Mouse (Mus musculus) hindbrain, embryonic 10.5 days (tissue): Measurements from ENCODE around the gene Dapp1. TPM values are rescaled to one million over a fixed set of nuclear protein-coding genes. Genes with fewer than 3 reads are reported as not detected.
"Not testable (repeated sequence)": the region's sequence is repeated elsewhere in the genome, so short reads cannot be mapped to it uniquely, and the experiment has no call there.

Experiments
- DNase-seq: peaks from one replicate; pipeline ENCODE4 v3.0.0-alpha.2; 2017; ENCODE audit warnings: low spot score
- H3K27ac ChIP-seq: fragments of 300-500 bp; sonication (generic); 2 replicates; pipeline ENCODE4 v1.5.1; 2016; ENCODE audit warnings: mild to moderate bottlenecking, moderate library complexity
- H3K27me3 ChIP-seq: fragments of 300-500 bp; sonication (generic); 2 replicates; pipeline ENCODE4 v1.6.1; 2016; ENCODE audit warnings: mild to moderate bottlenecking; ENCODE audit not compliant: poor library complexity, insufficient read depth, severe bottlenecking
- H3K36me3 ChIP-seq: fragments of 300-500 bp; sonication (generic); 2 replicates; pipeline ENCODE4 v1.6.1; 2016; ENCODE audit warnings: mild to moderate bottlenecking, moderate library complexity
- H3K4me1 ChIP-seq: fragments of 300-500 bp; sonication (generic); replicated peaks from 2 replicates; pipeline ENCODE4 v1.6.1; 2016; ENCODE audit warnings: mild to moderate bottlenecking
- H3K4me3 ChIP-seq: fragments of 300-500 bp; sonication (generic); 2 replicates; pipeline ENCODE4 v1.5.1; 2016; ENCODE audit warnings: mild to moderate bottlenecking, moderate library complexity
- H3K9me3 ChIP-seq: fragments of 300-500 bp; sonication (generic); 2 replicates; pipeline ENCODE4 v1.6.1; 2016; ENCODE audit warnings: mild to moderate bottlenecking, moderate library complexity
- WGBS: fragments of 180-500 bp; shearing (Covaris S2); methylation state at CpG from one replicate; pipeline ENCODE4 v1.1.7; 2016; 5-methylcytosine and 5-hydroxymethylcytosine counted together
- polyA plus RNA-seq: library from polyadenylated mRNA; unstranded; fragments of >200 nt; fragmentation: Nextera tagmentation; extraction: Ambion mirVana; gene quantifications from 2 replicates; pipeline ENCODE4 v1.2.1, GENCODE M21; 2016

Gene Dapp1
- polyA plus RNA-seq, 1 experiment from 2014 or later = 2.4 TPM

DNA sequence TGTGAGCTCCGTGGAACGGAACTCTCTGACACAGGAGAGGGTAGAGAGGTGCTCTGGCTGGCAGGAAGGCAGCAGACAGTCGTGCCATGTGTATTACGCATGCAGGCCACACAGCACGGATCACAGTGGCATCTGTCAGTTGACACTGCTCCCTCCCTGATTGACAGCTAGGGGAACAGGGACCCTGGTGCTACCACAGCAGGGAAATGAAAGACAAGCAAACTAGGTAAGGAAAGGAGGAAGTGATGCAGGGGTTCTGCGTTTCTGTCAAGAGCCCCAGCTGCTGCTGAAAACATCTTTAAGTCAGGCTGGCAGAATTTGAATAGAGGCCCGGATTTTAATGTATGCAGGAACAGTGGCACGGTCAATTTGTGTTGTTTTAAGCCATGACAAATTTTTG lies 17.8 kb downstream of the Dapp1 start:
- no peaks in the 10 kb centered on the region for H3K36me3 ChIP-seq
- H3K9me3 ChIP-seq = no peaks in the 10 kb centered on the region
- 70% methylated on average over 8 of the region's 8 CpGs for WGBS
- H3K4me1 ChIP-seq = peaks cover 3% of the 10 kb centered on the region; the same call in 1 of the 2 replicates
- no peak overlapping the region for H3K27ac ChIP-seq
- H3K4me3 ChIP-seq = no peak overlapping the region
- DNase-seq = no peak
- H3K27me3 ChIP-seq = no peaks in the 10 kb centered on the region

- DNase-seq = no peak
- Histone ChIP-seq H3K27ac (no peak overlapping the region), H3K4me1 (peaks cover 3% of the 10 kb centered on the region; the same call in 1 of the 2 replicates), H3K9me3 (no peaks in the 10 kb centered on the region), H3K36me3 (no peaks in the 10 kb centered on the region), H3K4me3 (no peak overlapping the region), H3K27me3 (no peaks in the 10 kb centered on the region)
- WGBS = 69% methylated on average over 8 of the region's 8 CpGs
Observed at GRCm38 (mm10) chr3:137961736-137962385, 19.5 kb downstream of the Dapp1 start.

DNA sequence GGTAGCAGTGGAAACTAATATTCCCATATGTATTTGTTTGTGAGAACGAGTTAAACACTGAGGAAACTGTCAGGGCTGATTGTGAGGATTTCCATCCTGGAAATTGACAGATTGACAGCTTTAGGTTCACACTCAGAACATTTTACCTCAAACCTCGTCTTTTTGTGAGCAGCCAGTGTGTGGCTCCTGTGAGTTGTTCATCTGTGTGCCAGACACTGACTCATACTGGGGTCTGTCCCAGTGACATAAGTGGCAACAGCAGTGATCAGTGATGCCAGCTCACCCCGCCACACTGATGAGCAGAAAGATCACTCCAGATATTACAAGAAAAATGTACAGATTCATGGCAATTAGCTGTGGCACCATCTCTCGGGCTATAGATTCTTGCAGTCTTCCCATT lies 21.9 kb downstream of the Dapp1 start:
- WGBS = 78% methylated on average over 4 of the region's 4 CpGs
- no peaks in the 10 kb centered on the region for H3K36me3 ChIP-seq
- no peaks in the 10 kb centered on the region for H3K27me3 ChIP-seq
- H3K4me1 ChIP-seq = peaks cover 8% of the 10 kb centered on the region; the same call in 1 of the 2 replicates
- H3K27ac ChIP-seq = no peak overlapping the region
- H3K9me3 ChIP-seq = no peaks in the 10 kb centered on the region
- H3K4me3 ChIP-seq = no peak overlapping the region
- no peak for DNase-seq

- 89% methylated on average over 4 of the region's 4 CpGs for WGBS
Observed at GRCm38 (mm10) chr3:137958352-137958751, 23.0 kb downstream of the Dapp1 start.

DNA sequence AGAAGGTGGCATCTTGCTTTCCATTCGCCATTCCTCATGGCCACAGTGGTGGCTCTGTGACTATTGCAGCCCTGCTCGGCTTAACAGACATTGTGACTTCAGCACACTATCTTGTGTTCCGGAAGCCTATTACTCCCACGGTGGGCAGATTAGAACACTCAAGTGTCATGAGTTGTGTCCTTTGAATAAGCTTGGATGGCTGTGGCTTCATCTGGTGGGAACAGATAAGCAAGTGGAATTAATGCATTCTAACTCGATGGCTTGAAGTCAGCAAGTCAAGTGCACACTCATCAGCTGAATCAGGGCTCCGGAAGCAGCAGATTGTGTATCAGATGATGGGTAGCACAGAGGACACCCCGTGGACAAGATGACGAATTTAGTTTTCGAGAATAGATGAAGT lies 23.5 kb downstream of the Dapp1 start:
- WGBS = 90% methylated on average over 9 of the region's 9 CpGs
- Histone ChIP-seq H3K36me3 (no peaks in the 10 kb centered on the region), H3K27ac (no peak overlapping the region), H3K9me3 (no peaks in the 10 kb centered on the region), H3K27me3 (no peaks in the 10 kb centered on the region), H3K4me3 (no peak overlapping the region), H3K4me1 (peaks cover 13% of the 10 kb centered on the region)
- DNase-seq = no peak

More at GRCm38 (mm10) chr3:137958352-137958751, 23.0 kb downstream of the Dapp1 start:
- H3K9me3 ChIP-seq = no peaks in the 10 kb centered on the region
- DNase-seq = no peak
- H3K4me3 ChIP-seq = no peak overlapping the region
- no peaks in the 10 kb centered on the region for H3K27me3 ChIP-seq
- H3K36me3 ChIP-seq = no peaks in the 10 kb centered on the region
- no peak overlapping the region for H3K27ac ChIP-seq
- peaks cover 8% of the 10 kb centered on the region for H3K4me1 ChIP-seq

GRCm38 (mm10) chr3:137955560-137956081 lies 25.7 kb downstream of the Dapp1 start:
- DNase-seq = no peak
- H3K4me1 ChIP-seq = peaks cover 25% of the 10 kb centered on the region
- no peaks in the 10 kb centered on the region for H3K9me3 ChIP-seq
- H3K36me3 ChIP-seq = no peaks in the 10 kb centered on the region
- peak overlapping the region; percentile 29 for H3K4me3 ChIP-seq
- no peak overlapping the region for H3K27ac ChIP-seq
- no peaks in the 10 kb centered on the region for H3K27me3 ChIP-seq
- 30% methylated on average over 16 of the region's 16 CpGs for WGBS

GRCm38 (mm10) chr3:137954256-137954916 lies 27.0 kb downstream of the Dapp1 start:
- 66% methylated on average over 23 of the region's 23 CpGs for WGBS
- Histone ChIP-seq H3K27ac (no peak overlapping the region), H3K9me3 (no peaks in the 10 kb centered on the region), H3K4me1 (peaks cover 25% of the 10 kb centered on the region), H3K27me3 (no peaks in the 10 kb centered on the region), H3K4me3 (no peak overlapping the region), H3K36me3 (no peaks in the 10 kb centered on the region)
- no peak for DNase-seq

DNA sequence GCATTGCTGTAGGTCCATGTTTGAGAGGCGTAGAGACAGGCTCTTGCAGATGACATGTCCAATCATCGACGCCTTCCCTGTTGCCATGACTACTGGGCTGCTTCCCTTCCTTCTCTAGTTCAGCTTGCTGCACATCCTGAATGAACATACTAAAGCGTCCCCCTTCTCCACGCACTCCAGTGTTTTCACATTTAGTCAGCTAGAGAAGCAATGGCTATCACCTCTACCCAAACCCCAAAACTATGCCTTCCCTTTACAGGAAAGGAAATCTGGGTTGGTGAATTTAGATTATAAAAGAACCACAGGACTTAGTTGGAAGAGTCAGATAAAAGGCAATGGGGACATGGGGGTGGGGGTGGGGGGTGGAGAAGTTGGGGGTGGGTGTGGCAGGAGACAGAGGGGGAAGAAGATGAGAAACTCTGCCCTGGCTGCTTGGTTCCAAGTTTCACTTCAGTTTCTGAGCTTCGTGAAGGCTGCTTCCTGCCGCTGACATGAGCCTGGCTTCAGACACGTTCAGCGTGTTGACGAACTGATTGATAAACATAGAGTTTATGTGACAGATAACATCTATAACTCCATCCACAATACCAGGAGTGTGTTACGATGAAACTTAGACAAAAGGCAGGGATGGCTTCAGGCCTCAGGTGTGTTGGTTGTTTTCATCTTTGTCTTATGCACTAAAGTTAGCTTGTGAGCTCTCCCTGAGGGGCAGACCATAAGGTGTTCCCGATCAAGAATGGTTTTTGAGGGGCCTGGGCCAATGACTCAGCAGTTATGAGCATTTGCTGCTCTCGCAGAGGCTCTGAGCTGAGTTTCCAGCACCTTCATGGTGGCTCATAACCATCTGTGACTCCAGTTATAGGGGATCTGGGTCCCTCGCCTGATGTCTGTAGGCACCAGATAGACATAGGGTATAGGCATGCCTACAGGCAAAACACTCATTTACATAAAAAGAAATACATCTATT lies 28.1 kb downstream of the Dapp1 start:
- peak; percentile 53 for DNase-seq
- Histone ChIP-seq H3K4me1 (peaks cover 25% of the 10 kb centered on the region), H3K36me3 (no peaks in the 10 kb centered on the region), H3K27me3 (no peaks in the 10 kb centered on the region), H3K9me3 (no peaks in the 10 kb centered on the region), H3K4me3 (no peak overlapping the region), H3K27ac (peak overlapping the region; percentile 40; the same call in 1 of the 2 replicates)
- WGBS = 75% methylated on average over 14 of the region's 14 CpGs

DNA sequence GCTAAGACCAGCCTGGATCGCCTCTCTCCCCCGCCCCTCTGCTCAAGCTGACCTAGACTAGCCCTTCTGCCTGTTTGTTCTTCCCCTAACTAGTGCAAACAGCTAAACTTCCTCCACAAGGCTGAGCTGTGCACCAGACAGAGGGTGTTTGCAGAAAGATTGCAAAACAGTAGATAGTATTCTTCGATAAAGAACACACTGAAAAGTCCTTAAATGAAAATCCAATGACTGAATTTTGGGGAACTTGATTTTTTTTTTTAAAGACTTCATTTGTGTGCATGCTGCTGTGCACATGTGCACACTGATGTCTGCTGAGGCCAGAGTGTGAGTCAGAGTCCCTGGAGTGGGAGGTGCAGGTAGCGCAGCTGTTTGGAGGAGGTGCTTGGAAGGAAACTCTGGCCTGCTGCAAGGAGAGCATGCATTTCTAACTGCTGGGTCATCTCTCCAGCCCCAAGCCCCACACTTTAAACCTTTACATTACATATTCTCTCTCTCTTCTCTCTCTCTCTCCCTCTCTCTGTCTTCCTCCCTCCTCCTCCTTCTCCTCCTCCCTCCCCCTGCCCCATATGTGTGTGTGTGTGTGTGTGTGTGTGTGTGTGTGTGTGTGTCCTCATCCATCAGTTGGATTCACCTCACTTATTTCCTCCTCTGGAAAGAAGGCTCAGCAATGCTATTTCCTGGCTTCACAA lies 29.0 kb downstream of the Dapp1 start:
- Histone ChIP-seq H3K9me3 (no peaks in the 10 kb centered on the region), H3K4me1 (peaks cover 25% of the 10 kb centered on the region), H3K27me3 (no peaks in the 10 kb centered on the region), H3K36me3 (no peaks in the 10 kb centered on the region), H3K4me3 (no peak overlapping the region), H3K27ac (peak overlapping the region; percentile 40; the same call in 1 of the 2 replicates)
- WGBS = 76% methylated on average over 4 of the region's 4 CpGs
- no peak for DNase-seq

DNA sequence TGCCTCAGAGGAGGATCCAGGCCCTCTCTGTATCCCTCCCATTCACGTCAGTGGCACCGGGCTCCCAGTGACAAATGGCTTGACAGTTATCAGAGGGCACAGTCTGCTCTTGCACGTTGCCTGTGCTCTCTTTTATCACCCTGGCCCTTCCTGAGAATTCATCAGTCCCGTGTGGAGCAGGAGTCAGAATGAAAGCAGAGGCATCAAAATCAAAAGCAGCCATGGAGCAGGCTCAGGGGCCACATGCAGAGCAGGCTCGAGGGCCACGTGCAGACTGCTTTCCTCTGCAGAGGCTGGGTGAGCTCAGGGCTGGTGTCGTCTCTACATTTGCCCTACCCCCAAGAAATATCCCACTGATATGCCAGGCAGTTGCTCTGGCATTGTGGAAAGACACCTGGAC lies 29.5 kb downstream of the Dapp1 start:
- H3K36me3 ChIP-seq = no peaks in the 10 kb centered on the region
- H3K4me1 ChIP-seq = peaks cover 25% of the 10 kb centered on the region
- no peak overlapping the region for H3K4me3 ChIP-seq
- WGBS = 44% methylated on average over 7 of the region's 7 CpGs
- no peaks in the 10 kb centered on the region for H3K9me3 ChIP-seq
- H3K27ac ChIP-seq = peak overlapping the region; percentile 18; the same call in 1 of the 2 replicates
- no peak for DNase-seq
- H3K27me3 ChIP-seq = no peaks in the 10 kb centered on the region

- H3K27ac ChIP-seq, H3K4me3 ChIP-seq, H3K9me3 ChIP-seq, H3K27me3 ChIP-seq, H3K36me3 ChIP-seq, DNase-seq: not testable (repeated sequence)
- WGBS = 91% methylated on average over 3 of the region's 3 CpGs
- H3K4me1 ChIP-seq = peaks cover 25% of the 10 kb centered on the region
Observed at GRCm38 (mm10) chr3:137951302-137951701, 30.0 kb downstream of the Dapp1 start.
